Mouse (Mus musculus) gastrocnemius, adult 2 months (tissue): ENCODE measurements around the gene Acads. TPM values are rescaled to one million over a fixed set of nuclear protein-coding genes. Genes with fewer than 3 reads are reported as not detected.

ENCODE experiments used
- DNase-seq: peaks from one replicate; pipeline ENCODE4 v3.0.0; 2022
- H3K27ac ChIP-seq: fragments of 200-600 bp; 2 replicates; pipeline ENCODE4 v1.8.1; 2022; ENCODE audit warnings: mild to moderate bottlenecking
- H3K4me3 ChIP-seq: fragments of 200-600 bp; 2 replicates; pipeline ENCODE4 v1.8.1; 2022; ENCODE audit warnings: mild to moderate bottlenecking, moderate library complexity
- CTCF ChIP-seq: fragments of 200-600 bp; IDR thresholded peaks from 2 replicates; pipeline ENCODE4 v1.8.1; 2022; ENCODE audit warnings: antibody characterized with exemption, mild to moderate bottlenecking, moderate library complexity
- intact Hi-C: fragments of 180-260 bp; cut with DNase I; formaldehyde crosslinking; loops from one replicate; pipeline ENCODE4 v1.15.1; 2025
- total RNA-seq, 2 experiments: library from RNA; stranded (reverse); gene quantifications; 2 replicates each; pipeline ENCODE4 v1.2.3; 2021

Gene Acads
- total RNA-seq, 2 experiments from 2014 or later, result 49.9 to 81.7 TPM

DNA sequence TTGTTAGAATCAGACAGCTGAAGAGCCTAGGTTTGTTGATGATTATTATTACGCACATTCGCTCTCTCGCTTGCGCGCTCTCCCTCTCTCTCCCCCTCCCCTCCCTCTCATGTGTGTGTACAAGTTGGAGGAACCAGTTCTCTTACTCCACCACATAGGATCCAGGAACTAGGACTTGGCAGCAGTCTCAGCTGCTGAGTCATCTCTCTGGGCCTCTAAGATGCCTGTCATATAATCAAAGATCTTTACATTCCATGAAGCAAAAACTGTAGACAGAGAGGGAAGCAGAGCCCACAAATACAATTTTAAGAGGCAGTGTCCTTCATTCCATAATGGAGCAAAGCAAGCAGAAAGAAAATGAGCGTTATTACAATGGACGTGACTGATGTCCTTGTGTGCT, 47.0 kb downstream of the Acads start:
- peak; percentile 59 for DNase-seq
- no peak overlapping the region for H3K27ac ChIP-seq
- no peak for TF ChIP-seq CTCF
- intact Hi-C loops, result loop anchor here (5.0 kb wide), 1 partner anchor 40 kb away; no protein-coding TSS in a partner anchor
- no peak overlapping the region for H3K4me3 ChIP-seq

GRCm38 (mm10) chr5:115071096-115071901, 47.8 kb downstream of the Acads start:
- Histone ChIP-seq H3K4me3 (no peak overlapping the region), H3K27ac (no peak overlapping the region)
- intact Hi-C loops, result loop anchor here (5.0 kb wide), 1 partner anchor 39 kb away; no protein-coding TSS in a partner anchor
- DNase-seq, result no peak
- no peak for TF ChIP-seq CTCF

DNA sequence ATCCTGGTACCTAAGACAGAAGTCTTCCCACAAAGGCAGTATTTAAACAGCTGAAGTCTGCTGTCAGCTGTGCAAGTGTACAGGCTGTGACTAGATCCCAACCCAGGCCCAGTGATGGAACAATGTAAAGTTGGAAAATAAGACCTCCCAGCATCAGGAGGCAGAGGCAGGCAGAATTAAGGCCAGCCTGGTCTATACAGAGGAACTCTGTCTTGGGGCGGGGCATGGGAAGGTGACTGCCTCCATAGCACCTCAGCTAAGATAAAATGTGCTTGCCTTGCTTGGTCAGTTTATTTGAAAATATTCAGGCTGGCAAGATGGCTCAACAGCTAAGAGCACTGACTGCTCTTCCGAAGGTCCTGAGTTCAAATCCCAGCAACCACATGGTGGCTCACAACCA, 48.7 kb downstream of the Acads start:
- Histone ChIP-seq H3K27ac (no peak overlapping the region), H3K4me3 (no peak overlapping the region)
- intact Hi-C loops, result loop anchor here (5.0 kb wide), 1 partner anchor 38 kb away; no protein-coding TSS in a partner anchor
- TF ChIP-seq CTCF, result no peak
- no peak for DNase-seq

DNA sequence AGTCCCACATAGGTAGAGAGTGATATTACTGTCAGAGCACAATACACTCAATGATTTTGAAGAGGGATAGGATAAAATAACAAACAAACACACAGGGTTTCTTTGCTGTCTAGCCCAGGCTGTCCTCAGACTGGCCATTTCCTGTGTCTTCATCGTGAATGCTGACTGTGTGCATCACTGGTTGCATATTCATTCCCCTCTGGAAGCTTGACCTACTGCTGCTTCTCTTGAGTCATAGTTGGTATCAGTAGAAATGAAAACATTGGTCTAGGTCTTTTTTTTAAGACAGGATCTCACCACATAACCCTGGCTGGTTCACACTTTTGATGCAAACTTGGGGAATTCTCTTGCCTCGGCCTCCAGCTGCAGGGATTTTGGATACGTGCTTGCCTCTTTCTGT, 49.5 kb downstream of the Acads start:
- DNase-seq, result no peak

GRCm38 (mm10) chr5:115068671-115069421, 50.3 kb downstream of the Acads start:
- no peak for TF ChIP-seq CTCF
- no peak overlapping the region for H3K27ac ChIP-seq
- intact Hi-C loops, result no loop called here

More for the DNA sequence above, 49.5 kb downstream of the Acads start:
- intact Hi-C loops, result loop anchor here (5.0 kb wide), 1 partner anchor 37 kb away; no protein-coding TSS in a partner anchor
- no peak overlapping the region for H3K27ac ChIP-seq
- no peak overlapping the region for H3K4me3 ChIP-seq
- TF ChIP-seq CTCF, result no peak

DNA sequence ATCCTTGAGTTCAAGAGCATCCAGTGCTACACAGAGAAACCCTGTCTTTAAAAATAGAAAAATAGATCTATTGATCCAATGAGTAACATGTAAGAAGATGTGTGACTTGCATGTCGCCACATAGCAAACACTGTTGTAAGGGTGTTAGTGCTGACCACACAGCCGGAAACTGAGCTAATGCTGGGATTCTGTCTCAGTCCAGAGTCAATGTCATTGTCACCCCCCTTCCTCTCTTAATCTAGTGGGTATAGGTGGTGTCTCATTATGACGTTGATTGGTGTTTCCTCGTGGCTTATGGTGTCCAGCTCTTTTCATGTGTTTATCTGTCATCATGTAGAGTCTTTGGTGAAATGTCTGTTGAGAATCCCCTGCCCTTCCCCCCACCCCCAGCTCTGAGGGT, 52.9 kb downstream of the Acads start:
- H3K27ac ChIP-seq, result no peak overlapping the region
- no peak for DNase-seq
- no peak overlapping the region for H3K4me3 ChIP-seq
- intact Hi-C loops, result no loop called here
- TF ChIP-seq CTCF, result no peak

More at GRCm38 (mm10) chr5:115068671-115069421, 50.3 kb downstream of the Acads start:
- DNase-seq, result no peak
- no peak overlapping the region for H3K4me3 ChIP-seq

- intact Hi-C loops, result no loop called here
- no peak for DNase-seq
- H3K4me3 ChIP-seq, result no peak overlapping the region
- H3K27ac ChIP-seq, result no peak overlapping the region
- no peak for TF ChIP-seq CTCF
Measured at GRCm38 (mm10) chr5:115063391-115063790, 55.8 kb downstream of the Acads start.

DNA sequence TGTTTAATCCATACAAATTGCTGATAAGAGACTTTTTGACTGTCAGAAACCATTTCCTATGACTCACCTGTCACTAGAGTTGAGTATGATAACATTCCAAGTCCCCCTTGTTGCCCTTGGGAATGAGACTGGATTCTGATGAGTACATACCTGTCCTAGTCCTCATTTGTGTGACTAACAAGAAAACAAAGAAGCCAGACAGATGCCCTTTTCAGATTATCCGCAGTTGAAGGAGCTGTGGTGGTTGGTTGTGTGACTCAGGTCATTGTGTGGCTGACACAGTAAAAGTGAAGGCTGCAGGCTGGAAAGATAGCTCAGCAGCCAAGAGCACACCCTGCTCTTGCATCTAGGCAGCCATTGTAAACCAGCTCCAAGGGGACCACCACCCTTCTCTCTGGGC, 56.6 kb downstream of the Acads start:
- H3K4me3 ChIP-seq, result no peak overlapping the region
- no peak overlapping the region for H3K27ac ChIP-seq
- DNase-seq, result no peak
- intact Hi-C loops, result no loop called here
- no peak for TF ChIP-seq CTCF

DNA sequence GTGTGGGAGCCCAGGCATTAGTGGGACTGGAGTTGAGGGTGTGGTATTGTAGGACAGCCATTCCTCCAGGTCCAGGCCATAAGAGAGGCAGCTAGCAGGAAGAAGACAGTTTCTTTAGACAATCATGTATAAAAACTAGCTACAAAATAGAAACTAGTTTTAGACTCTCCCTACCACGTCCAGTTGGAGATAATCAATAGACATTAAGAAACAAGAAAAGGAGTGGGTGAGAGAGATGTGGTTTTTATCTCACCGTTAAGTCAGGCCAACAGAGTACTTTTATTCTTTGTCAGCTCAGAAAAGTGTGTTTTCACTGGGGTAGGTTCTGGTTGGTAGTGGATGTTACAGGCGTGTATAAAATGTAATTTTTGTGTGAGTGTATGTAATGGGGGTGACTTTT, 58.2 kb downstream of the Acads start:
- Histone ChIP-seq H3K4me3 (no peak overlapping the region), H3K27ac (no peak overlapping the region)
- TF ChIP-seq CTCF, result no peak
- DNase-seq, result no peak
- intact Hi-C loops, result no loop called here

Other genes starting within 250 kb of the Acads start
- gene Oasl2, start 222.4 kb downstream of the Acads start, total RNA-seq, result 1 to 10 TPM; 1.1 to 2.0 TPM
- gene Oasl1, start 196.1 kb downstream of the Acads start, total RNA-seq, result under 1 TPM in 1 of 2 experiments, not detected in 1; 0.64 TPM
- gene 2210016L21Rik, start 177.2 kb downstream of the Acads start, total RNA-seq, result 10 to 100 TPM; 24.7 to 26.6 TPM
- gene Hnf1a, start 148.3 kb downstream of the Acads start, total RNA-seq, result not detected
- 10 to 100 TPM; 20.1 to 20.8 TPM for gene Sppl3, start 108.2 kb downstream of the Acads start, total RNA-seq
- not detected for gene Gm10401, start 21.1 kb downstream of the Acads start, total RNA-seq
- gene Unc119b, start 15.6 kb upstream of the Acads start, total RNA-seq, result 10 to 100 TPM; 11.8 to 15.7 TPM
- 100 to 1,000 TPM; 138 to 200 TPM for gene Mlec, start 38.8 kb upstream of the Acads start, total RNA-seq
- 1 to 10 TPM in 1 of 2 experiments, under 1 TPM in 1; 0.79 to 1.5 TPM for gene Cabp1, start 75.0 kb upstream of the Acads start, total RNA-seq
- gene Pop5, start 116.5 kb upstream of the Acads start, total RNA-seq, result 10 to 100 TPM; 27.8 to 51.7 TPM
- 100 to 1,000 TPM; 269 to 274 TPM for gene Rnf10, start 153.6 kb upstream of the Acads start, total RNA-seq
- 100 to 1,000 TPM in 1 of 2 experiments, 10 to 100 TPM in 1; 63.8 to 112 TPM for gene Coq5, start 160.3 kb upstream of the Acads start, total RNA-seq
- gene Dynll1, start 181.7 kb upstream of the Acads start, total RNA-seq, result 100 to 1,000 TPM in 1 of 2 experiments, 10 to 100 TPM in 1; 48.4 to 115 TPM
- 10 to 100 TPM in 1 of 2 experiments, 1 to 10 TPM in 1; 9.3 to 12.1 TPM for gene Srsf9, start 207.8 kb upstream of the Acads start, total RNA-seq
- 10 to 100 TPM; 22.2 to 28.0 TPM for gene Gatc, start 221.8 kb upstream of the Acads start, total RNA-seq
- 10 to 100 TPM; 19.1 to 20.3 TPM for gene Triap1, start 221.9 kb upstream of the Acads start, total RNA-seq
- gene Cox6a1, start 229.6 kb upstream of the Acads start, total RNA-seq, result 10 to 100 TPM; 38.7 to 60.9 TPM